In the genomic region with DNA sequence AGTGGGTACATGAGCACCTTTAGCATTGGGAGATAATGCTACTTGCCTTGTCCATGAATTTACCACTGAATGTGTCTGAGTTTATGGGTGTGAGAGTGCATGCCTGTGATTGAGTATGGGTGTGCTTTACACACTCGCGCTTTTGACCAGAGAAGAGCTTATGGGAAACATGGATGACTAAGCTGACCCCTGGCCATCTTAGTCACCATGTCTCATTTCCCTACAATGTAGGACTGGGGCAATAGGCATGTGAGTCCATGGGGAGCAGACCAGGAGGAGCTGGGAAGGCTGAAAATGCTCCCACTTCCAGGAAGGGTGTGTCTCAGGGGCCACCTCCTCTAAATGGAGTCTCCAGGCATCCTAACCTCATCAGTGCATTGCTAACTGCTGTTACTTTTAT, we compare ENCODE assay signal across 13 mouse cellular contexts. TPM values are rescaled to one million over a fixed set of nuclear protein-coding genes. Genes with fewer than 3 reads are reported as not detected.
DNase-seq lines count a peak whose midpoint lies in the region; ATAC-seq lines count a peak whose summit lies in the region.
"Had no signal": no experiment of that assay in that cellular context is flagged by ENCODE, and none has a peak within 500 bp of the region (broad histone marks: within the 10 kb centered on the region; RNA-seq: fewer than 3 reads in every experiment).

No protein-coding gene starts in this region.

- WGBS in embryonic facial prominence, embryonic 10.5 days: 22% methylated on average over 2 of the region's 2 CpGs
- 14% methylated on average over 2 of the region's 2 CpGs for WGBS in hindbrain, embryonic 11.5 days
- 23% methylated on average over 2 of the region's 2 CpGs for WGBS in midbrain, embryonic 15.5 days

- peak overlapping the region; percentile 65 for H3K4me2 ChIP-seq in hindbrain, embryonic 11.5 days (replicated peaks; ENCODE audit: low read depth, low read length)
- H3K4me2 ChIP-seq in midbrain, embryonic 15.5 days: peak overlapping the region; percentile 63
- H3K4me2 ChIP-seq: limb, embryonic 13.5 days; lung, embryonic 15.5 days had no signal

- no peaks in the 10 kb centered on the region for H3K36me3 ChIP-seq in embryonic facial prominence, embryonic 10.5 days (replicated peaks)
- no peaks in the 10 kb centered on the region for H3K36me3 ChIP-seq in hindbrain, embryonic 11.5 days (ENCODE audit: control insufficient read depth, insufficient read depth, low read length)
- H3K36me3 ChIP-seq in midbrain, embryonic 15.5 days (replicated peaks): no peaks in the 10 kb centered on the region
- H3K36me3 ChIP-seq: limb, embryonic 13.5 days; lung, embryonic 15.5 days had no signal

- peak overlapping the region; percentile 83 for H3K9ac ChIP-seq in hindbrain, embryonic 11.5 days (ENCODE audit: low read depth, low read length)
- H3K9ac ChIP-seq in midbrain, embryonic 15.5 days: peak overlapping the region; percentile 46
- H3K9ac ChIP-seq: limb, embryonic 13.5 days; lung, embryonic 15.5 days had no signal

- no peak overlapping the region for H3K27ac ChIP-seq in embryonic facial prominence, embryonic 10.5 days (replicated peaks)
- H3K27ac ChIP-seq in hindbrain, embryonic 11.5 days (ENCODE audit: low read depth, low read length): peak overlapping the region; percentile 42; the same call in 1 of the 2 replicates
- H3K27ac ChIP-seq in midbrain, embryonic 15.5 days: peak overlapping the region; percentile 85
- H3K27ac ChIP-seq: limb, embryonic 13.5 days; lung, embryonic 15.5 days had no signal

- peaks cover 43% of the 10 kb centered on the region for H3K4me1 ChIP-seq in embryonic facial prominence, embryonic 10.5 days
- no peaks in the 10 kb centered on the region; the same call in 1 of the 2 replicates for H3K4me1 ChIP-seq in hindbrain, embryonic 11.5 days (replicated peaks; ENCODE audit: control insufficient read depth, insufficient read depth, low read length)
- peaks cover 58% of the 10 kb centered on the region for H3K4me1 ChIP-seq in midbrain, embryonic 15.5 days

- no peaks in the 10 kb centered on the region for H3K9me3 ChIP-seq in embryonic facial prominence, embryonic 10.5 days
- H3K9me3 ChIP-seq in hindbrain, embryonic 11.5 days (ENCODE audit: control insufficient read depth, low read length): no peaks in the 10 kb centered on the region
- H3K9me3 ChIP-seq in midbrain, embryonic 15.5 days: no peaks in the 10 kb centered on the region
- H3K9me3 ChIP-seq: limb, embryonic 13.5 days; lung, embryonic 15.5 days had no signal

- no peak for ATAC-seq in hindbrain, embryonic 11.5 days (ENCODE audit: low FRiP score)
- no peak for ATAC-seq in midbrain, embryonic 15.5 days (replicated peaks)
- ATAC-seq in erythroid progenitor cell, adult 5-6 weeks (replicated peaks; ENCODE audit: low FRiP score, poor library complexity, severe bottlenecking): no peak
- ATAC-seq: activated CD4-positive, CD25-positive, alpha-beta regulatory T cell, adult 4 months had no signal

- H3K27me3 ChIP-seq in embryonic facial prominence, embryonic 10.5 days (replicated peaks; ENCODE audit: low read depth, poor library complexity, severe bottlenecking): peaks cover 100% of the 10 kb centered on the region
- peaks cover 76% of the 10 kb centered on the region for H3K27me3 ChIP-seq in hindbrain, embryonic 11.5 days (ENCODE audit: control insufficient read depth, insufficient read depth, low read length)
- H3K27me3 ChIP-seq in midbrain, embryonic 15.5 days (replicated peaks): peaks cover 37% of the 10 kb centered on the region

- peak overlapping the region; percentile 44; the same call in 1 of the 2 replicates for H3K4me3 ChIP-seq in embryonic facial prominence, embryonic 10.5 days
- H3K4me3 ChIP-seq in hindbrain, embryonic 11.5 days (ENCODE audit: low read depth, low read length): peak overlapping the region; percentile 55
- H3K4me3 ChIP-seq in midbrain, embryonic 15.5 days: peak overlapping the region; percentile 42
- H3K4me3 ChIP-seq: erythroblast, embryonic 14.5 days; limb, embryonic 13.5 days; lung, embryonic 15.5 days had no signal

- DNase-seq in Muller cell, postnatal 12 days (ENCODE audit: inconsistent ontology term): peak; percentile 61
- no peak for DNase-seq in embryonic facial prominence, embryonic 10.5 days (ENCODE audit: low spot score)
- DNase-seq in hindbrain, embryonic 11.5 days (ENCODE audit: low spot score): no peak
- DNase-seq in kidney, postnatal 25 days: no peak
- no peak for DNase-seq in testis, postnatal 10 days (ENCODE audit: low spot score)
- DNase-seq: kidney, adult 2 months; thymus, adult 2 months had no signal

RNA-seq across cellular contexts. Expression of a gene that starts 44.4 kb away (rescaled TPM):
- 0.17 TPM in 1 of 2 replicates, not detected in the other for polyA plus RNA-seq in embryonic facial prominence, embryonic 10.5 days (2016; fragmentation: Nextera tagmentation; extraction: Ambion mirVana)
- 0.13 and 0.25 TPM in 2 replicates for polyA plus RNA-seq in hindbrain, embryonic 11.5 days (2014; fragmentation: Nextera tagmentation; extraction: Ambion mirVana)
- 0.14 TPM in 2 replicates for polyA plus RNA-seq in midbrain, embryonic 15.5 days (2015; fragmentation: Nextera tagmentation; extraction: Ambion mirVana)
- total RNA-seq in erythroid progenitor cell, adult 5-6 weeks (2015; ENCODE audit: low replicate concordance): not detected in 2 replicates
- not detected in 2 replicates for total RNA-seq in erythroid progenitor cell, adult 5-6 weeks (2017; ENCODE audit: low replicate concordance)
- polyA plus RNA-seq: activated CD4-positive, CD25-positive, alpha-beta regulatory T cell, adult 4 months; erythroblast, embryonic 14.5 days had no signal
